Mouse (Mus musculus): Measurements from ENCODE around the gene Plxna4. TPM values are rescaled to one million over a fixed set of nuclear protein-coding genes. Genes with fewer than 3 reads are reported as not detected.

Gene Plxna4
- polyA plus RNA-seq, 1 experiment from 2014 or later = 0.26 TPM

DNA sequence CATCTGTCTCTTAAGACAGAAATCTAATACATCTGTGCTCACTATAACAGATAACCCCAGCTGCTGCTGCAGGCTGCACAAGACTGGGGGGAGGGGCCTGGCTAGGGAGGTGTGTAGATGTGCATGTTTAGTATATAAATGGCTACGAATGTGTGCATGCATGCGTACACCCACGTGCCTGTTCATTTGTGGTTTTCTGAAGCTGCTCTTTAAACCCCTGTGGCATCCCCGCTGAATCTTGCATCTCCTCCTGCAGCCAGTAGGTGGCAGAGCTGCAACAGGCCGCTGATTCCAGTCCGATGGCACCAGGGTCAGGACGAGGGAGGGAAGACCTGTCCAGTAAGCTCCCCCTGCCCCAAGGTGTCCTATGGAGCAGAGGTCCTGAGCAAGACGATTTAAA lies 260.0 kb downstream of the Plxna4 start:
- Histone ChIP-seq H3K4me2 (ENCODE audit: low read depth, low read length) (no peak overlapping the region), H3K27ac (ENCODE audit: low read length) (no peak overlapping the region), H3K9me3 (replicated peaks; ENCODE audit: control insufficient read depth, low read length) (no peaks in the 10 kb centered on the region), H3K9ac (ENCODE audit: low read depth, low read length) (no peak overlapping the region), H3K27me3 (ENCODE audit: control insufficient read depth, insufficient read depth, low read depth, low read length) (no peaks in the 10 kb centered on the region), H3K4me1 (ENCODE audit: control insufficient read depth, low read depth, low read length) (no peaks in the 10 kb centered on the region), H3K4me3 (ENCODE audit: low read depth, low read length) (no peak overlapping the region), H3K36me3 (ENCODE audit: control insufficient read depth, insufficient read depth) (no peaks in the 10 kb centered on the region)
- WGBS (ENCODE audit: insufficient replicate concordance) = 3% methylated on average over 8 of the region's 8 CpGs
- no peak for ATAC-seq (ENCODE audit: low read depth)

DNA sequence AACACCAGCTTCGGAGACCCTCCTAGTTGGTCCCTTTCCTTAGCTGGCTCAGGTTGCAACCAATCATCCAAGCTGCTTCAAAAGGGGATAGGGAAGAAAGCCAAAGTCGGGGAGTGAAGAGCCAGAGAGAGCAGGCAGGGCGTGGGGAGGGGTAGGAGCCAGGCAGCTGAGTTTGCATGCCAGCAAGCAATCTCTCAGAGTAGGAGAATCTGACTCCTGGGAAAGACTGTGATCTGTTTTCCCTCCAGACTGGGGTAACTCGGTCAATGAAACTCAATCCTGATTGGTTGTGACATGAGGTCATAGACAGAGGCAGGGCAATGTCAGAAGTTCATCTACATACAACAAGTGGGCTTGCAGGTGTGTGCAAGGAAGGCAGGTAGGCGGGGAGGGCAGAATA lies 260.8 kb downstream of the Plxna4 start:
- H3K4me1 ChIP-seq (ENCODE audit: control insufficient read depth, low read depth, low read length) = no peaks in the 10 kb centered on the region
- no peak overlapping the region for H3K9ac ChIP-seq (ENCODE audit: low read depth, low read length)
- ATAC-seq (ENCODE audit: low read depth) = no peak
- H3K4me3 ChIP-seq (ENCODE audit: low read depth, low read length) = no peak overlapping the region
- no peaks in the 10 kb centered on the region for H3K9me3 ChIP-seq (replicated peaks; ENCODE audit: control insufficient read depth, low read length)
- WGBS (ENCODE audit: insufficient replicate concordance) = 35% methylated on average over 5 of the region's 5 CpGs
- no peak overlapping the region for H3K4me2 ChIP-seq (ENCODE audit: low read depth, low read length)
- H3K27ac ChIP-seq (ENCODE audit: low read length) = no peak overlapping the region
- H3K36me3 ChIP-seq (ENCODE audit: control insufficient read depth, insufficient read depth) = no peaks in the 10 kb centered on the region
- H3K27me3 ChIP-seq (ENCODE audit: control insufficient read depth, insufficient read depth, low read depth, low read length) = no peaks in the 10 kb centered on the region

DNA sequence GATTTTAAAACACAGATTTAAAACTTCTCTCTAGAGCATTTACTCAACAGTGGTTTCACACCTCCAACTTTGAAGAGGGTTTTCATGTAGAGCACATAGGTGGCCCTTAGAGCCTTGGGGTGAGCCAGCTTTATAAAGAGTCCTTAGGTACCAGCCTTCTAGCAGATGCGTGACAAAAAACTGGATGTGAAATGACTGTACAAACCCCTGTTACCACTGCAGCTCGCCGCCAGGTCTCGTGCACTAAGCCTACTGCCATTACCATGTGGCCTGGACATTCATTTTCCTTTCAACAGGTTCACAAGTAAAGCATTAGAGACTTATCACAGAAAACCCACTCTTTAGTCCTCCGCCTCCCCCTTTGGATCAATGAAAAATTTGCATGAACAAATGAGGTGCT lies 261.6 kb downstream of the Plxna4 start:
- Histone ChIP-seq H3K27ac (ENCODE audit: low read length) (no peak overlapping the region), H3K4me2 (ENCODE audit: low read depth, low read length) (no peak overlapping the region), H3K9ac (ENCODE audit: low read depth, low read length) (no peak overlapping the region), H3K4me1 (ENCODE audit: control insufficient read depth, low read depth, low read length) (no peaks in the 10 kb centered on the region), H3K9me3 (replicated peaks; ENCODE audit: control insufficient read depth, low read length) (no peaks in the 10 kb centered on the region), H3K27me3 (ENCODE audit: control insufficient read depth, insufficient read depth, low read depth, low read length) (no peaks in the 10 kb centered on the region), H3K36me3 (ENCODE audit: control insufficient read depth, insufficient read depth) (no peaks in the 10 kb centered on the region), H3K4me3 (ENCODE audit: low read depth, low read length) (no peak overlapping the region)
- no peak for ATAC-seq (ENCODE audit: low read depth)
- WGBS (ENCODE audit: insufficient replicate concordance) = 65% methylated on average over 5 of the region's 5 CpGs

DNA sequence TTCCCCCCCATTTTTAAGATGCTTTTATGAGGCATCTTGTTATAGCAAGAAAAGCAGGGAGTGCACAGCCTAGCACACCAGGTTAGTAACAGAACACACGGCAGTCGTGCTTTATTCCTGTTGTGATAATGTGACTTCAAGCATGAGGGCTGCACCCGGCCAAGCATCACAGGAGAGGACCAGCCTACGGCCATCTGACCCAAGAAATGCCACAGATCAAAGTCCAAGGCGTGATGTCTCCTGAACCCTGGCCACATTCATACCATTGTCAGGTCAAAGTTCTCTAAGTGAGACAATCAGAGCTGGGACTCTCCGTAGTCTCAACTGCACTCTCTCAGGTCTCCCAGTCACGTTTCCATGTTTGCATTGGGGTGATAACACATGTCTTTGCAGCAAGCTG lies 262.1 kb downstream of the Plxna4 start:
- Histone ChIP-seq H3K27me3 (ENCODE audit: control insufficient read depth, insufficient read depth, low read depth, low read length) (no peaks in the 10 kb centered on the region), H3K4me2 (ENCODE audit: low read depth, low read length) (no peak overlapping the region), H3K27ac (ENCODE audit: low read length) (no peak overlapping the region), H3K36me3 (ENCODE audit: control insufficient read depth, insufficient read depth) (no peaks in the 10 kb centered on the region), H3K4me3 (ENCODE audit: low read depth, low read length) (no peak overlapping the region), H3K9ac (ENCODE audit: low read depth, low read length) (no peak overlapping the region), H3K9me3 (replicated peaks; ENCODE audit: control insufficient read depth, low read length) (no peaks in the 10 kb centered on the region), H3K4me1 (ENCODE audit: control insufficient read depth, low read depth, low read length) (no peaks in the 10 kb centered on the region)
- no peak for ATAC-seq (ENCODE audit: low read depth)
- 49% methylated on average over 7 of the region's 7 CpGs for WGBS (ENCODE audit: insufficient replicate concordance)

DNA sequence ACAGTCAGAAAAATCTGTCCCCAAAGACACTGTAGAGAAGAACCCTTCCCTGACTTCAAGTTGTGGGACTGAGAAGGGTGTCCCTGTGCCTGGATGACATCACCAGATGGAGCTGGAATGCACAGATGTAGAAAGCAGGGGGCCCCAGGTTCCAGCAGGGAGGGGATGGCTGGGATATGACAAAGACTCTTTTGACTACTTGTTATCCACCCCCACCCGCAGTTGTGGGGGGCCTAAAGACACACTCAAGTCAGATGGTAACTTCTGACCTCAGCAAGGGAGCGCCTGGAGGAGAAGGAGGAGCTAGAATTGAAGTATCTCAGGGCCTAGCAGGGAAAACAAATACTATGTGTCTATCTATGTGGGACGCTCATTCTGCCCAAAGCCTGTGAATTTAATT lies 266.8 kb downstream of the Plxna4 start:
- Histone ChIP-seq H3K27me3 (ENCODE audit: control insufficient read depth, insufficient read depth, low read depth, low read length) (no peaks in the 10 kb centered on the region), H3K4me2 (ENCODE audit: low read depth, low read length) (no peak overlapping the region), H3K27ac (ENCODE audit: low read length) (no peak overlapping the region), H3K9ac (ENCODE audit: low read depth, low read length) (no peak overlapping the region), H3K36me3 (ENCODE audit: control insufficient read depth, insufficient read depth) (no peaks in the 10 kb centered on the region), H3K4me3 (ENCODE audit: low read depth, low read length) (no peak overlapping the region), H3K9me3 (replicated peaks; ENCODE audit: control insufficient read depth, low read length) (no peaks in the 10 kb centered on the region), H3K4me1 (ENCODE audit: control insufficient read depth, low read depth, low read length) (no peaks in the 10 kb centered on the region)
- ATAC-seq (ENCODE audit: low read depth) = no peak
- 48% methylated on average over 3 of the region's 3 CpGs for WGBS (ENCODE audit: insufficient replicate concordance)

DNA sequence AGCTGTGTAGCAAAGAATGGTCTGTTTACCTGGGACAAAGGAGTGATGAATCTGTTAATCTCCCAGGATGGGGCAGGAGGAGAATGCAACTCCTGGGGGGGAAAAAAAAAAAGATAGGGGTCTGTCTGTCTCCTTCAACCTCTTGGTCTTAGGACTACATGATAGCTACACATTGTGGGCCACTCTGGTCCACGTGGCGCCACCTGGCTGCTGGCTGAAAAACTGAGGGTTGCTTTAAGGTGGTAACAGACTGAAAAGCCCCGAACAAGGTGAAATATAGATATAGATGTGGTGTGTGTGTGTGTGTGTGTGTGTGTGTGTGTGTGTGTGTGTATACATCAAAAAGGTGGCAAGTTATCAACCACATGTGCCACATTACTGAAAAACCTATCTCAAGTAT lies 267.7 kb downstream of the Plxna4 start:
- H3K27me3 ChIP-seq (ENCODE audit: control insufficient read depth, insufficient read depth, low read depth, low read length) = no peaks in the 10 kb centered on the region
- no peak overlapping the region for H3K9ac ChIP-seq (ENCODE audit: low read depth, low read length)
- H3K36me3 ChIP-seq (ENCODE audit: control insufficient read depth, insufficient read depth) = no peaks in the 10 kb centered on the region
- H3K27ac ChIP-seq (ENCODE audit: low read length) = no peak overlapping the region
- no peak for ATAC-seq (ENCODE audit: low read depth)
- H3K4me3 ChIP-seq (ENCODE audit: low read depth, low read length) = no peak overlapping the region
- no peaks in the 10 kb centered on the region for H3K9me3 ChIP-seq (replicated peaks; ENCODE audit: control insufficient read depth, low read length)
- no peak overlapping the region for H3K4me2 ChIP-seq (ENCODE audit: low read depth, low read length)
- H3K4me1 ChIP-seq (ENCODE audit: control insufficient read depth, low read depth, low read length) = no peaks in the 10 kb centered on the region
- 22% methylated on average over 3 of the region's 3 CpGs for WGBS (ENCODE audit: insufficient replicate concordance)

DNA sequence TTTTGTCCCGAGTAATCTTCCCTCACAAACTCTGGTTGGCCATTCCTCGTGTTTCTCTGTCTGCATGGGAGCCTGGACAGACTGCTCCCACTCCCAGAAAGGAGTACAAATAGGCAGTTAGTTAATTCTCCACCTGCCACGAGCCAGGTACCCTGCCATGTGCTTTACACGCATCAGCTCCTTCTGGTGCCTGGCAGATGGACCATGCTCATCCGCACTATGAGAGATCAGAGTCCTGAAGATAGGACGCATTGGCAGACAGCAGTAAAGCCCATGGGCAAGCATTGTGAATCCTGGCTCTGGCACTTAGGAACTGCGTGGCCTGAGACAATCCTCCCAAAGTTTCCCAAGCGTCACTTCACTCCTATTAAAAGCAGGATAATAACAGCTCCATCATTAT lies 270.5 kb downstream of the Plxna4 start:
- ATAC-seq (ENCODE audit: low read depth) = no peak
- Histone ChIP-seq H3K36me3 (ENCODE audit: control insufficient read depth, insufficient read depth) (no peaks in the 10 kb centered on the region), H3K4me3 (ENCODE audit: low read depth, low read length) (no peak overlapping the region), H3K9me3 (replicated peaks; ENCODE audit: control insufficient read depth, low read length) (no peaks in the 10 kb centered on the region), H3K27ac (ENCODE audit: low read length) (no peak overlapping the region), H3K4me2 (ENCODE audit: low read depth, low read length) (no peak overlapping the region), H3K27me3 (ENCODE audit: control insufficient read depth, insufficient read depth, low read depth, low read length) (no peaks in the 10 kb centered on the region), H3K4me1 (ENCODE audit: control insufficient read depth, low read depth, low read length) (no peaks in the 10 kb centered on the region), H3K9ac (ENCODE audit: low read depth, low read length) (no peak overlapping the region)
- whole genome bisulfite sequencing (ENCODE audit: insufficient replicate concordance) = 56% methylated on average over 8 of the region's 8 CpGs

DNA sequence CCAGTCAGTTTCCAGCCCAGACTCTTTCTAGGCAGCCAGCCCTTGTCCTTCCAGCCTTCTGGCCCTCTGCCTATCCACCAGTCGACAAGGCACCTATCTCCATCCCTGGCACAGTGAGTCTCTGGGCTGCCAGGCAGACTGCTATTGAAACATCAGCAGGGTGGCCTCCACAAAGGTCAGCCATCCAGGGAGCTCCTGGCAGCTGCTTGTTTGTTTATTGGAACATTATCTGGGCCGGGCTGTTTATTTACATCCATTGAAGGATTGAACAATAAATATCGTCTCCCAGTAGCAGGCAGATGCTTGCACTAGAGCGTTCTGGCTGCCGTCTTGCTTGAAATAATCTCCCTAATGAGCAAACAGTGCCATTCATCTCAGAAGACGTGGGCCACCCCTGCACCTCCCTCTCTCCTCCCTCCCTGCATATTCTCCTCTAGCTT lies 273.0 kb downstream of the Plxna4 start:
- Histone ChIP-seq H3K4me1 (ENCODE audit: control insufficient read depth, low read depth, low read length) (no peaks in the 10 kb centered on the region), H3K4me2 (ENCODE audit: low read depth, low read length) (no peak overlapping the region), H3K4me3 (ENCODE audit: low read depth, low read length) (no peak overlapping the region), H3K27ac (ENCODE audit: low read length) (no peak overlapping the region), H3K36me3 (ENCODE audit: control insufficient read depth, insufficient read depth) (no peaks in the 10 kb centered on the region), H3K9me3 (replicated peaks; ENCODE audit: control insufficient read depth, low read length) (no peaks in the 10 kb centered on the region), H3K27me3 (ENCODE audit: control insufficient read depth, insufficient read depth, low read depth, low read length) (no peaks in the 10 kb centered on the region), H3K9ac (ENCODE audit: low read depth, low read length) (no peak overlapping the region)
- no peak for ATAC-seq (ENCODE audit: low read depth)
- 34% methylated on average over 6 of the region's 6 CpGs for WGBS (ENCODE audit: insufficient replicate concordance)

DNA sequence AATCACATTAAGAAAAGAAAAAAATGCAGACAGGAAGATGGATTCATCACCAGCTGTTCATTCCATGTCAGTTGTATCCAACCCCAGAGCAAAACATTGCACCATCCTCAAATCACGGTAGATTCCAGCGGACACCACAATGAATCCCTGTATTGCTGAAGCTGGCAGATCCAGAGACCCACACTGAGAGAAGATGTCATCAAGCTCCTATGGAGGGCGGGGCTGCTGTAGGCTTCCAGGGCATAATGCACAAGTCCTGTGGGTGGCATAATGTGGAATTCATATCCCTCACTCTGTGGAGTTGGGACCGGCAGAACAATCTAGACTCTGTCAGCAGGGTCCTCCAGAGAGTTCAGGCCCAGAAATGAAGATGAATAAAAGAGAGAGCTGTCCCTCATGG lies 278.8 kb downstream of the Plxna4 start:
- Histone ChIP-seq H3K27me3 (ENCODE audit: control insufficient read depth, insufficient read depth, low read depth, low read length) (no peaks in the 10 kb centered on the region), H3K36me3 (ENCODE audit: control insufficient read depth, insufficient read depth) (no peaks in the 10 kb centered on the region), H3K4me3 (ENCODE audit: low read depth, low read length) (no peak overlapping the region), H3K4me1 (ENCODE audit: control insufficient read depth, low read depth, low read length) (no peaks in the 10 kb centered on the region), H3K27ac (ENCODE audit: low read length) (no peak overlapping the region), H3K9me3 (replicated peaks; ENCODE audit: control insufficient read depth, low read length) (no peaks in the 10 kb centered on the region), H3K4me2 (ENCODE audit: low read depth, low read length) (no peak overlapping the region), H3K9ac (ENCODE audit: low read depth, low read length) (no peak overlapping the region)
- ATAC-seq (ENCODE audit: low read depth) = no peak
- 72% methylated on average over 4 of the region's 4 CpGs for WGBS (ENCODE audit: insufficient replicate concordance)

DNA sequence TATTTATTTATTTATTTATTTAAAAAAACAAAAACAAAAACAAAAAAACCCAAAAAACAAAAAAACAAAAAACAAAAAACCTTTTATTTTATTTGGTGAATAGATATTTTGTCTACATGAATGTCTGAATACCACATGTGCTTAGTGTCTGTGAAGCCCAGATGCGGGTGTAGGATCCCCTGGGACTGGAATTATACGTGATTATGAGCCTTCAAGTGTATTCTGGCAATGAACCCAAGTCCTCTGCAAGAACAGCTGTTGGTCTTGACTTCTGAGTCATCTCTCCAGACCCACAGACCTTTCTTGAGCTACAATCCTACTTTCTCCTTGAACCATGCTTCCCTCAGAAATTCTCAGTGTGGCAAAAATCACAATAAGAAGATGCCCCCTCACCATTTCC lies 287.4 kb downstream of the Plxna4 start:
- WGBS (ENCODE audit: insufficient replicate concordance) = 56% methylated on average over 2 of the region's 2 CpGs
- no peak for ATAC-seq (ENCODE audit: low read depth)

More for the DNA sequence above, 287.4 kb downstream of the Plxna4 start:
- H3K27me3 ChIP-seq (ENCODE audit: control insufficient read depth, insufficient read depth, low read depth, low read length) = no peaks in the 10 kb centered on the region
- H3K27ac ChIP-seq (ENCODE audit: low read length) = no peak overlapping the region
- H3K9me3 ChIP-seq (replicated peaks; ENCODE audit: control insufficient read depth, low read length) = no peaks in the 10 kb centered on the region
- H3K4me3 ChIP-seq (ENCODE audit: low read depth, low read length) = no peak overlapping the region
- H3K4me2 ChIP-seq (ENCODE audit: low read depth, low read length) = no peak overlapping the region
- H3K4me1 ChIP-seq (ENCODE audit: control insufficient read depth, low read depth, low read length) = no peaks in the 10 kb centered on the region
- H3K36me3 ChIP-seq (ENCODE audit: control insufficient read depth, insufficient read depth) = no peaks in the 10 kb centered on the region
- H3K9ac ChIP-seq (ENCODE audit: low read depth, low read length) = no peak overlapping the region

Measured in liver, embryonic 16.5 days (tissue).